Mouse (Mus musculus) C2C12 (cell line): ENCODE measurements around the gene Sparc.

Source experiments
- CEBPB ChIP-seq: IDR thresholded peaks from one replicate; pipeline ENCODE4 v1.6.1; 2011; ENCODE audit warnings: low read depth, mild to moderate bottlenecking, control low read depth, moderate library complexity
- CTCF ChIP-seq: IDR thresholded peaks from one replicate; pipeline ENCODE4 v1.5.1; 2011; ENCODE audit not compliant: control insufficient read depth, insufficient read depth, insufficient read length
- MYOD1 ChIP-seq: IDR thresholded peaks from one replicate; pipeline ENCODE4 v1.6.1; 2011; ENCODE audit warnings: low read depth; ENCODE audit not compliant: control insufficient read depth, insufficient read length
- USF1 ChIP-seq: IDR thresholded peaks from one replicate; pipeline ENCODE4 v1.6.1; 2011; ENCODE audit warnings: low read depth, mild to moderate bottlenecking, control low read depth, moderate library complexity

DNA sequence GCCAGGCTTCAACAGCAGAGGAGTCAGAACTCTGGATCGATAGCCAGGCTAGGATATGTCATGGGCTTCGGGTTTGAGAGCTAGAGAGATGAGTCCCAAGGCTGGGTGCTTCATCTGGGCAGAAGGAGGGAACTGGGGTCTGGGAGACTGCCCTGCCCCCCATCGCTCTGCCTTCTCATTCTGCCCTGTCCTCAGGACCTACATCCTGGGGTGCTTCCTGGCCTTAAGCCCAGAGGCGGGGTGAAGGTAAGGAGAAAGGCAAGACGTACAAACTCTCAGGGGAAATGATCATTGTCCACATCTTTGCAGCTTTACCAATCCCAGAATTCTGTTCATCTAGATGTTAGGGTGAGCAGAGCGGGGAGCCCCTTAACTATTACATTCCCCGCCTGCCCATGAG lies 10.9 kb downstream of the Sparc start:
- TF ChIP-seq CTCF (no peak), USF1 (no peak), MYOD1 (no peak), CEBPB (no peak)
